Mouse (Mus musculus) brain, embryonic 14.5 days (tissue): ENCODE measurements at regions not wholly inside any gene's neighbourhood (a gene's known extent, or its start where the extent isn't known, plus 50 kb on each side); places are given as distances from the start of the nearest gene placed in this dataset.

Experiments used
- CTCF ChIP-seq: fragments of 200-500 bp; IDR thresholded peaks from 2 replicates; pipeline ENCODE4 v1.5.1; 2012; ENCODE audit warnings: inconsistent platforms, mild to moderate bottlenecking, moderate library complexity, borderline replicate concordance; ENCODE audit not compliant: insufficient read depth, insufficient read length; ENCODE audit errors: extremely low read depth
- POLR2A ChIP-seq: fragments of 200-500 bp; IDR thresholded peaks from 2 replicates; pipeline ENCODE4 v1.6.1; 2012; ENCODE audit warnings: mild to moderate bottlenecking, inconsistent platforms, borderline replicate concordance; ENCODE audit not compliant: poor library complexity, insufficient read depth, insufficient read length, severe bottlenecking; ENCODE audit errors: extremely low read depth

- no peak for TF ChIP-seq CTCF
- TF ChIP-seq POLR2A, result no peak
Measured at GRCm38 (mm10) chr1:77174801-77175200, 340.1 kb downstream of the Epha4 start.
